Mouse (Mus musculus) liver, embryonic 15.5 days (tissue): ENCODE results near the gene Trit1. TPM values are rescaled to one million over a fixed set of nuclear protein-coding genes. Genes with fewer than 3 reads are reported as not detected.

Experiments used
- ATAC-seq: fragments of 200-750 bp; cut with Nextera tagmentation; 2 replicates; pipeline ENCODE4 v1.8.0; 2017; ENCODE audit warnings: moderate number of reproducible peaks, mild to moderate bottlenecking, moderate library complexity; ENCODE audit not compliant: insufficient read depth
- H3K27ac ChIP-seq: fragments of 300-500 bp; sonication (generic); replicated peaks from 2 replicates; pipeline ENCODE4 v1.5.1; 2015; ENCODE audit warnings: mild to moderate bottlenecking, inconsistent platforms
- H3K27me3 ChIP-seq: fragments of 300-500 bp; sonication (generic); 2 replicates; pipeline ENCODE4 v1.6.1; 2015; ENCODE audit warnings: mild to moderate bottlenecking, inconsistent platforms
- H3K36me3 ChIP-seq: fragments of 300-500 bp; sonication (generic); replicated peaks from 2 replicates; pipeline ENCODE4 v1.6.1; 2015; ENCODE audit warnings: moderate library complexity, mild to moderate bottlenecking, inconsistent platforms
- H3K4me1 ChIP-seq: fragments of 300-500 bp; sonication (generic); replicated peaks from 2 replicates; pipeline ENCODE4 v1.6.1; 2015; ENCODE audit warnings: inconsistent platforms
- H3K4me2 ChIP-seq: fragments of 300-500 bp; sonication (generic); 2 replicates; pipeline ENCODE4 v1.6.1; 2015; ENCODE audit warnings: moderate library complexity, mild to moderate bottlenecking, inconsistent platforms
- H3K4me3 ChIP-seq: fragments of 300-500 bp; sonication (generic); replicated peaks from 2 replicates; pipeline ENCODE4 v1.5.1; 2015; ENCODE audit warnings: mild to moderate bottlenecking, inconsistent platforms
- H3K9ac ChIP-seq: fragments of 300-500 bp; sonication (generic); 2 replicates; pipeline ENCODE4 v1.6.1; 2015; ENCODE audit warnings: moderate library complexity, mild to moderate bottlenecking, inconsistent platforms
- H3K9me3 ChIP-seq: fragments of 300-500 bp; sonication (generic); replicated peaks from 2 replicates; pipeline ENCODE4 v1.6.1; 2016; ENCODE audit warnings: inconsistent platforms
- WGBS: fragments of 180-500 bp; shearing (Covaris S2); methylation state at CpG from one replicate; pipeline ENCODE4 v1.1.7; 2015; ENCODE audit warnings: mixed read lengths; ENCODE audit not compliant: insufficient replicate concordance; 5-methylcytosine and 5-hydroxymethylcytosine counted together
- polyA plus RNA-seq: library from polyadenylated mRNA; unstranded; fragments of >200 nt; fragmentation: Nextera tagmentation; extraction: Ambion mirVana; gene quantifications from 2 replicates; pipeline ENCODE4 v1.2.1, GENCODE M21; 2015

Trit1 gene
- polyA plus RNA-seq, 1 experiment from 2014 or later, result 6.3 TPM

GRCm38 (mm10) chr4:123082283-123083163, 66.1 kb downstream of the Trit1 start:
- Histone ChIP-seq H3K4me3 (no peak overlapping the region), H3K27ac (no peak overlapping the region), H3K36me3 (no peaks in the 10 kb centered on the region), H3K27me3 (peaks cover 4% of the 10 kb centered on the region; the same call in 1 of the 2 replicates), H3K4me1 (no peaks in the 10 kb centered on the region), H3K9me3 (no peaks in the 10 kb centered on the region), H3K4me2 (no peak overlapping the region), H3K9ac (no peak overlapping the region)
- ATAC-seq, result no peak
- WGBS, result 67% methylated on average over 20 of the region's 20 CpGs

GRCm38 (mm10) chr4:123083323-123083902, 67.0 kb downstream of the Trit1 start:
- no peaks in the 10 kb centered on the region for H3K36me3 ChIP-seq
- H3K9ac ChIP-seq, result no peak overlapping the region
- H3K27ac ChIP-seq, result no peak overlapping the region
- H3K27me3 ChIP-seq, result peaks cover 4% of the 10 kb centered on the region; the same call in 1 of the 2 replicates
- H3K4me2 ChIP-seq, result no peak overlapping the region
- H3K9me3 ChIP-seq, result no peaks in the 10 kb centered on the region
- 44% methylated on average over 13 of the region's 13 CpGs for WGBS
- H3K4me1 ChIP-seq, result no peaks in the 10 kb centered on the region
- no peak overlapping the region for H3K4me3 ChIP-seq
- ATAC-seq, result no peak

GRCm38 (mm10) chr4:123085290-123085689, 68.9 kb downstream of the Trit1 start:
- H3K4me2 ChIP-seq, result no peak overlapping the region
- H3K4me1 ChIP-seq, result no peaks in the 10 kb centered on the region
- no peaks in the 10 kb centered on the region for H3K36me3 ChIP-seq
- 58% methylated on average over 2 of the region's 2 CpGs for WGBS
- H3K27ac ChIP-seq, result no peak overlapping the region
- H3K9me3 ChIP-seq, result no peaks in the 10 kb centered on the region
- H3K27me3 ChIP-seq, result peaks cover 4% of the 10 kb centered on the region; the same call in 1 of the 2 replicates
- no peak overlapping the region for H3K9ac ChIP-seq
- H3K4me3 ChIP-seq, result no peak overlapping the region
- ATAC-seq, result no peak

- 66% methylated on average over 4 of the region's 4 CpGs for WGBS
- H3K9me3 ChIP-seq, result no peaks in the 10 kb centered on the region
- ATAC-seq, result no peak
- H3K4me3 ChIP-seq, result no peak overlapping the region
- H3K4me2 ChIP-seq, result no peak overlapping the region
- no peak overlapping the region for H3K9ac ChIP-seq
- no peak overlapping the region for H3K27ac ChIP-seq
- no peaks in the 10 kb centered on the region for H3K36me3 ChIP-seq
- H3K27me3 ChIP-seq, result peaks cover 4% of the 10 kb centered on the region; the same call in 1 of the 2 replicates
- H3K4me1 ChIP-seq, result no peaks in the 10 kb centered on the region
Measured at GRCm38 (mm10) chr4:123086381-123086780, 70.0 kb downstream of the Trit1 start.

- ATAC-seq, result no peak
- Histone ChIP-seq H3K4me2 (no peak overlapping the region), H3K36me3 (no peaks in the 10 kb centered on the region), H3K9ac (no peak overlapping the region), H3K27me3 (no peaks in the 10 kb centered on the region), H3K4me3 (no peak overlapping the region), H3K4me1 (no peaks in the 10 kb centered on the region), H3K9me3 (no peaks in the 10 kb centered on the region), H3K27ac (no peak overlapping the region)
- 58% methylated on average over 5 of the region's 5 CpGs for WGBS
Measured at GRCm38 (mm10) chr4:123092621-123093020, 76.2 kb downstream of the Trit1 start.

GRCm38 (mm10) chr4:123093064-123093776, 76.8 kb downstream of the Trit1 start:
- H3K9ac ChIP-seq, result no peak overlapping the region

GRCm38 (mm10) chr4:123093869-123094268, 77.5 kb downstream of the Trit1 start:
- no peaks in the 10 kb centered on the region for H3K9me3 ChIP-seq
- no peaks in the 10 kb centered on the region for H3K27me3 ChIP-seq
- H3K4me3 ChIP-seq, result no peak overlapping the region
- no peak overlapping the region for H3K9ac ChIP-seq
- H3K36me3 ChIP-seq, result no peaks in the 10 kb centered on the region
- ATAC-seq, result no peak
- H3K4me1 ChIP-seq, result no peaks in the 10 kb centered on the region
- 55% methylated on average over 8 of the region's 9 CpGs for WGBS
- peak overlapping the region; percentile 34 for H3K4me2 ChIP-seq
- H3K27ac ChIP-seq, result no peak overlapping the region

More at GRCm38 (mm10) chr4:123093064-123093776, 76.8 kb downstream of the Trit1 start:
- Histone ChIP-seq H3K4me1 (no peaks in the 10 kb centered on the region), H3K4me2 (peak overlapping the region; percentile 34), H3K36me3 (no peaks in the 10 kb centered on the region), H3K9me3 (no peaks in the 10 kb centered on the region), H3K27me3 (no peaks in the 10 kb centered on the region), H3K27ac (no peak overlapping the region), H3K4me3 (no peak overlapping the region)
- peak; percentile 78 for ATAC-seq
- 38% methylated on average over 17 of the region's 17 CpGs for WGBS

Other genes starting within 250 kb of the Trit1 start
- gene Ppt1, start 180.4 kb upstream of the Trit1 start, polyA plus RNA-seq, result 18.9 and 20.1 TPM in 2 replicates
- gene Cap1, start 130.5 kb upstream of the Trit1 start, polyA plus RNA-seq, result 24.6 and 25.4 TPM in 2 replicates
- gene Mfsd2a, start 55.4 kb upstream of the Trit1 start, polyA plus RNA-seq, result 0.05 and 0.06 TPM in 2 replicates
- 0.89 and 1.2 TPM in 2 replicates for gene Mycl, start 20.9 kb upstream of the Trit1 start, polyA plus RNA-seq
- gene Bmp8b, start 88.6 kb downstream of the Trit1 start, polyA plus RNA-seq, result 0.15 and 0.25 TPM in 2 replicates
- not detected in 2 replicates for gene Oxct2b, start 99.7 kb downstream of the Trit1 start, polyA plus RNA-seq
- gene Ppie, start 123.4 kb downstream of the Trit1 start, polyA plus RNA-seq, result 36.8 TPM in 2 replicates
- gene Hpcal4, start 166.6 kb downstream of the Trit1 start, polyA plus RNA-seq, result 0.03 TPM in 1 of 2 replicates, not detected in the other
- gene Nt5c1a, start 184.9 kb downstream of the Trit1 start, polyA plus RNA-seq, result not detected in 2 replicates
- gene Heyl, start 217.0 kb downstream of the Trit1 start, polyA plus RNA-seq, result 1.2 TPM in 2 replicates
- 79.4 and 99.7 TPM in 2 replicates for gene Pabpc4, start 245.8 kb downstream of the Trit1 start, polyA plus RNA-seq